Mouse (Mus musculus) myocyte (in vitro differentiated cells): Measurements from ENCODE around the gene Pam.

Experiments
- CEBPB ChIP-seq: IDR thresholded peaks from 2 replicates; pipeline ENCODE4 v1.6.1; 2011; ENCODE audit warnings: mild to moderate bottlenecking, moderate library complexity; ENCODE audit not compliant: poor library complexity, insufficient read depth, severe bottlenecking
- E2F4 ChIP-seq: IDR thresholded peaks from one replicate; pipeline ENCODE4 v1.6.1; 2011; ENCODE audit warnings: mild to moderate bottlenecking, control low read depth, moderate library complexity; ENCODE audit not compliant: insufficient read depth
- MAX ChIP-seq: IDR thresholded peaks from one replicate; pipeline ENCODE4 v1.6.1; 2011; ENCODE audit warnings: low read depth, mild to moderate bottlenecking, control low read depth
- MYOD1 ChIP-seq, 3 experiments: IDR thresholded peaks; one replicate each; pipeline ENCODE4 v1.6.1; 2011; ENCODE audit warnings: control low read depth in 2 of 3, low read depth in 2 of 3, mild to moderate bottlenecking in 2 of 3, moderate library complexity in 1 of 3; ENCODE audit not compliant: insufficient read length in 2 of 3, control insufficient read depth in 1 of 3
- MYOG ChIP-seq, 3 experiments: IDR thresholded peaks; one replicate each; pipeline ENCODE4 v1.6.1; 2011; ENCODE audit warnings: control low read depth in 2 of 3, low read depth in 2 of 3, mild to moderate bottlenecking in 2 of 3; ENCODE audit not compliant: insufficient read length in 2 of 3, control insufficient read depth in 1 of 3, insufficient read depth in 1 of 3
- POLR2A ChIP-seq: IDR thresholded peaks from one replicate; pipeline ENCODE4 v1.6.1; 2011; ENCODE audit warnings: low read depth, mild to moderate bottlenecking, control low read depth, moderate library complexity; ENCODE audit not compliant: insufficient read length
- POLR2AphosphoS2 ChIP-seq: IDR thresholded peaks from one replicate; pipeline ENCODE4 v1.6.1; 2011; ENCODE audit warnings: low read depth, control low read depth; ENCODE audit not compliant: insufficient read length
- REST ChIP-seq: IDR thresholded peaks from one replicate; pipeline ENCODE4 v1.6.1; 2011; ENCODE audit warnings: mild to moderate bottlenecking, control low read depth, moderate library complexity; ENCODE audit not compliant: insufficient read depth, insufficient read length
- SRF ChIP-seq: IDR thresholded peaks from one replicate; pipeline ENCODE4 v1.6.1; 2011; ENCODE audit warnings: low read depth; ENCODE audit not compliant: control insufficient read depth, insufficient read length
- TCF12 ChIP-seq: IDR thresholded peaks from one replicate; pipeline ENCODE4 v1.6.1; 2011; ENCODE audit warnings: mild to moderate bottlenecking, control low read depth; ENCODE audit not compliant: poor library complexity, insufficient read depth, severe bottlenecking
- TCF3 ChIP-seq: IDR thresholded peaks from one replicate; pipeline ENCODE4 v1.6.1; 2011; ENCODE audit warnings: low read depth, control low read depth; ENCODE audit not compliant: insufficient read length
- USF1 ChIP-seq: IDR thresholded peaks from one replicate; pipeline ENCODE4 v1.6.1; 2011; ENCODE audit warnings: low read depth, mild to moderate bottlenecking, control low read depth, moderate library complexity

- TF ChIP-seq POLR2A = no peak
- no peak for TF ChIP-seq MAX
- TF ChIP-seq CEBPB = no peak
- TF ChIP-seq POLR2AphosphoS2 = no peak
- no peak for TF ChIP-seq TCF12
- TF ChIP-seq MYOG (IDR thresholded peaks at IDR 0.05; ENCODE audit: control insufficient read depth in 1 of 3, insufficient read depth in 1 of 3, insufficient read length in 2 of 3, low read depth in 2 of 3) = no peak
- TF ChIP-seq USF1 = no peak
- no peak for TF ChIP-seq E2F4
- no peak for TF ChIP-seq MYOD1 (IDR thresholded peaks at IDR 0.05; ENCODE audit: control insufficient read depth in 1 of 3, insufficient read length in 2 of 3, low read depth in 2 of 3)
- no peak for TF ChIP-seq REST
- no peak for TF ChIP-seq SRF
- TF ChIP-seq TCF3 = no peak
Observed at GRCm38 (mm10) chr1:98086456-98086855, 9.0 kb downstream of the Pam start.
